Mouse (Mus musculus) splenic B cell, adult 2 months (primary cell): ENCODE results near the gene Tmem203.
A peak's percentile ranks its signal among the peaks of the same experiment; 100 is the strongest.

Source experiments
- DNase-seq: peaks from one replicate; pipeline ENCODE4 v3.0.0-alpha.2; 2011; ENCODE audit warnings: low read depth, low spot score
- H3K27me3 ChIP-seq: 2 replicates; pipeline ENCODE4 v1.6.1; 2012; ENCODE audit warnings: mild to moderate bottlenecking, low read length, moderate library complexity, mixed read lengths; ENCODE audit not compliant: control insufficient read depth, poor library complexity, insufficient read depth, severe bottlenecking
- H3K36me3 ChIP-seq: 2 replicates; pipeline ENCODE4 v1.6.1; 2012; ENCODE audit warnings: mild to moderate bottlenecking, low read length, moderate library complexity, mixed read lengths; ENCODE audit not compliant: control insufficient read depth, poor library complexity, insufficient read depth, severe bottlenecking

Tmem203 gene

GRCm38 (mm10) chr2:25304657-25305541 is 49.7 kb downstream of the Tmem203 start:
- Histone ChIP-seq H3K36me3 (no peaks in the 10 kb centered on the region), H3K27me3 (no peaks in the 10 kb centered on the region)
- DNase-seq: peak; percentile 60
